Mouse (Mus musculus): ENCODE data around the gene Tekt2.

The Tekt2 gene

GRCm38 (mm10) chr4:126325281-126325861 is at the start of gene Tekt2:
Gene Tekt2, minus strand, starts transcription at chr4:126325688.
- DNase-seq (ENCODE audit: extremely low spot score, low read depth, low spot score) = no peak

- no peak for DNase-seq (ENCODE audit: extremely low spot score, low read depth, low spot score)
Observed at GRCm38 (mm10) chr4:126371497-126371896, 46.0 kb upstream of the Tekt2 start.

GRCm38 (mm10) chr4:126360069-126360468 is 34.6 kb upstream of the Tekt2 start:
- no peak for DNase-seq (ENCODE audit: extremely low spot score, low read depth, low spot score)

- DNase-seq (ENCODE audit: extremely low spot score, low read depth, low spot score) = no peak
Observed at GRCm38 (mm10) chr4:126343451-126343850, 18.0 kb upstream of the Tekt2 start.

GRCm38 (mm10) chr4:126339461-126339860 is 14.0 kb upstream of the Tekt2 start:
- no peak for DNase-seq (ENCODE audit: extremely low spot score, low read depth, low spot score)

GRCm38 (mm10) chr4:126332358-126332757 is 6.9 kb upstream of the Tekt2 start:
- no peak for DNase-seq (ENCODE audit: extremely low spot score, low read depth, low spot score)

GRCm38 (mm10) chr4:126331751-126332150 is 6.3 kb upstream of the Tekt2 start:
- no peak for DNase-seq (ENCODE audit: extremely low spot score, low read depth, low spot score)

- DNase-seq (ENCODE audit: extremely low spot score, low read depth, low spot score) = no peak
Observed at GRCm38 (mm10) chr4:126330295-126330694, 4.8 kb upstream of the Tekt2 start.

- DNase-seq (ENCODE audit: extremely low spot score, low read depth, low spot score) = no peak
Observed at GRCm38 (mm10) chr4:126326036-126326435, 548 bp upstream of the Tekt2 start.

- no peak for DNase-seq (ENCODE audit: extremely low spot score, low read depth, low spot score)
Observed at GRCm38 (mm10) chr4:126324861-126325260, 627 bp downstream of the Tekt2 start.

GRCm38 (mm10) chr4:126322646-126323045 is 2.8 kb downstream of the Tekt2 start:
- DNase-seq (ENCODE audit: extremely low spot score, low read depth, low spot score) = no peak

GRCm38 (mm10) chr4:126321854-126322511 is 3.5 kb downstream of the Tekt2 start:
- DNase-seq (ENCODE audit: extremely low spot score, low read depth, low spot score) = no peak

- DNase-seq (ENCODE audit: extremely low spot score, low read depth, low spot score) = peak; percentile 86
Observed at GRCm38 (mm10) chr4:126321111-126321853, 4.2 kb downstream of the Tekt2 start, which contains the start of gene Adprhl2. Gene Adprhl2, minus strand, starts transcription at chr4:126321703.

- DNase-seq (ENCODE audit: extremely low spot score, low read depth, low spot score) = no peak
Observed at GRCm38 (mm10) chr4:126319806-126320205, 5.7 kb downstream of the Tekt2 start.

GRCm38 (mm10) chr4:126316443-126317040 is 8.9 kb downstream of the Tekt2 start:
- DNase-seq (ENCODE audit: extremely low spot score, low read depth, low spot score) = no peak

- DNase-seq (ENCODE audit: extremely low spot score, low read depth, low spot score) = no peak
Observed at GRCm38 (mm10) chr4:126315931-126316330, 9.6 kb downstream of the Tekt2 start.

GRCm38 (mm10) chr4:126314393-126314792 is 11.1 kb downstream of the Tekt2 start:
- no peak for DNase-seq (ENCODE audit: extremely low spot score, low read depth, low spot score)

GRCm38 (mm10) chr4:126313202-126313601 is 12.3 kb downstream of the Tekt2 start:
- no peak for DNase-seq (ENCODE audit: extremely low spot score, low read depth, low spot score)

- no peak for DNase-seq (ENCODE audit: extremely low spot score, low read depth, low spot score)
Observed at GRCm38 (mm10) chr4:126311566-126312200, 13.8 kb downstream of the Tekt2 start.

- no peak for DNase-seq (ENCODE audit: extremely low spot score, low read depth, low spot score)
Observed at GRCm38 (mm10) chr4:126310344-126310743, 15.1 kb downstream of the Tekt2 start.

GRCm38 (mm10) chr4:126309922-126310309 is 15.6 kb downstream of the Tekt2 start:
- peak; percentile 71 for DNase-seq (ENCODE audit: extremely low spot score, low read depth, low spot score)

Data from hindlimb bud, embryonic 11.5 days (tissue).